In the genomic region with DNA sequence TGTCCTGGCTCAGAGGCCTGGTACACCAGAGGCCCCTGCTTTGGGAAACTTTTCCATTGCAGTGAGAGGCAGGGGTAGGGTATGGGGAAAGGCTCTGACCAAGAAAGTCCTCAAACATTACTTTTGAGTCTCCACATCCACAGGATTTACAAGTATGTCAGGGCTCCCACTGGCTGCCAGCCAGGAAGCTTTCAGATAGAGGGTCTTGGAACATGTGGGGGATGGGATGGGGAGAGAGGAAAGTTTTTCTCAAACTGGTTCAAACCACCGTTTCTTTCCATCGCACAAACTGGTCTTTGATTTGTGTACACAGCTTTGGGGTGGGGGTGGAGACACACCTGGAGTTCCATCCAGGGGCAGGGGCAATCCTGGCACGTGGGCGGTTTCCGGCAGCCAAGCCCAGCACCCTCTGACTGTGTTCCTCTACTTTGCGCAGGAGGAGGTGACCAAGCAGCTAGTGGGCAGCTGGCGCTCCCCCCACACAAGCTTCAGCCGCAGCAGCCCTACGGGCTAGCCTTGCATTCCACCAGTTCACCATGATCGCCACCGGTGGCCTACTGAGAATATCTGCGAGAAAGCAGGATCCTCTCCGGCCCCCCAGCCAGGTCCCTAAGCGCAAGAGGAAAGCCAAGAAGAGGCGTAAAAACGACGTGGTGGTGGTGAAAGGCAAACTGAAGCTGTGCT, we compare ENCODE assay signal across 9 mouse cellular contexts. TPM values are rescaled to one million over a fixed set of nuclear protein-coding genes. Genes with fewer than 3 reads are reported as not detected.
DNase-seq lines count a peak whose midpoint lies in the region; ATAC-seq and TF ChIP-seq lines count a peak whose summit lies in the region.
"Had no signal": no experiment of that assay in that cellular context is flagged by ENCODE, and none has a peak within 500 bp of the region (broad histone marks: within the 10 kb centered on the region; RNA-seq: fewer than 3 reads in every experiment).

No protein-coding gene starts in this region.

- TF ChIP-seq CTCF in left cerebral cortex, adult 2 months (IDR thresholded peaks at IDR 0.05), result no peak

- H3K9me3 ChIP-seq in embryonic facial prominence, embryonic 15.5 days (replicated peaks), result no peaks in the 10 kb centered on the region
- no peaks in the 10 kb centered on the region for H3K9me3 ChIP-seq in hindbrain, embryonic 10.5 days
- no peaks in the 10 kb centered on the region for H3K9me3 ChIP-seq in midbrain, embryonic 16.5 days (replicated peaks; ENCODE audit: control insufficient read depth, low read length, poor library complexity, severe bottlenecking)

- H3K27ac ChIP-seq in left cerebral cortex, adult 2 months, result peak overlapping the region; percentile 84
- H3K27ac ChIP-seq in embryonic facial prominence, embryonic 15.5 days (replicated peaks), result no peak overlapping the region
- no peak overlapping the region for H3K27ac ChIP-seq in hindbrain, embryonic 10.5 days
- no peak overlapping the region for H3K27ac ChIP-seq in midbrain, embryonic 16.5 days (ENCODE audit: low read length)

- H3K4me3 ChIP-seq in left cerebral cortex, adult 2 months, result peak overlapping the region; percentile 59
- H3K4me3 ChIP-seq in embryonic facial prominence, embryonic 15.5 days (replicated peaks), result peak overlapping the region; percentile 55; the same call in 1 of the 2 replicates
- peak overlapping the region; percentile 61; the same call in 1 of the 2 replicates for H3K4me3 ChIP-seq in hindbrain, embryonic 10.5 days
- peak overlapping the region; percentile 55 for H3K4me3 ChIP-seq in midbrain, embryonic 16.5 days (ENCODE audit: low read depth, low read length)

- H3K4me2 ChIP-seq in embryonic facial prominence, embryonic 15.5 days (replicated peaks), result peak overlapping the region; percentile 99
- H3K4me2 ChIP-seq in midbrain, embryonic 16.5 days (ENCODE audit: low read length), result peak overlapping the region; percentile 96

- intact Hi-C loops in left cerebral cortex, adult 2 months (cut with DNase I), result loop anchor here (2.0 to 5.0 kb wide), 2 partner anchors 68 to 81 kb away; no protein-coding TSS in a partner anchor

- WGBS in embryonic facial prominence, embryonic 15.5 days, result 19% methylated on average over 17 of the region's 17 CpGs
- WGBS in hindbrain, embryonic 10.5 days, result 13% methylated on average over 17 of the region's 17 CpGs
- WGBS in midbrain, embryonic 16.5 days, result 25% methylated on average over 17 of the region's 17 CpGs

- H3K9ac ChIP-seq in embryonic facial prominence, embryonic 15.5 days, result no peak overlapping the region
- H3K9ac ChIP-seq in midbrain, embryonic 16.5 days (ENCODE audit: low read depth, low read length), result no peak overlapping the region

- DNase-seq in left cerebral cortex, adult 2 months (ENCODE audit: extremely low spot score in 1 of 2, low spot score in 2 of 2), result peak in 1 of 2 experiments; percentile 25
- DNase-seq in left cerebral cortex, adult 8-10 months (ENCODE audit: low spot score in 2 of 2), result no peak
- DNase-seq in hindbrain, embryonic 10.5 days (ENCODE audit: low spot score), result no peak
- DNase-seq in layer of hippocampus, postnatal 36 days, result no peak
- no peak for DNase-seq in adrenal gland, postnatal 10 days

- peaks cover 40% of the 10 kb centered on the region for H3K4me1 ChIP-seq in embryonic facial prominence, embryonic 15.5 days
- H3K4me1 ChIP-seq in hindbrain, embryonic 10.5 days (replicated peaks), result peaks cover 41% of the 10 kb centered on the region
- peaks cover 31% of the 10 kb centered on the region for H3K4me1 ChIP-seq in midbrain, embryonic 16.5 days (ENCODE audit: control insufficient read depth, insufficient read depth, low read length)

- peaks cover 53% of the 10 kb centered on the region for H3K27me3 ChIP-seq in embryonic facial prominence, embryonic 15.5 days
- H3K27me3 ChIP-seq in hindbrain, embryonic 10.5 days (ENCODE audit: insufficient read depth, poor library complexity, severe bottlenecking), result peaks cover 87% of the 10 kb centered on the region
- H3K27me3 ChIP-seq in midbrain, embryonic 16.5 days (ENCODE audit: control insufficient read depth, insufficient read depth, low read depth, low read length), result peaks cover 5% of the 10 kb centered on the region

- no peaks in the 10 kb centered on the region for H3K36me3 ChIP-seq in embryonic facial prominence, embryonic 15.5 days
- H3K36me3 ChIP-seq in hindbrain, embryonic 10.5 days, result no peaks in the 10 kb centered on the region
- H3K36me3 ChIP-seq in midbrain, embryonic 16.5 days (ENCODE audit: control insufficient read depth, insufficient read depth, low read length), result no peaks in the 10 kb centered on the region

- ATAC-seq in embryonic facial prominence, embryonic 15.5 days (ENCODE audit: insufficient number of reproducible peaks, low FRiP score, low TSS enrichment, low read depth), result no peak
- ATAC-seq in midbrain, embryonic 16.5 days, result no peak
- ATAC-seq: inflammation-experienced regulatory T-cells, adult 6 months had no signal

RNA-seq across cellular contexts. Expression of a gene that starts 13.6 kb away (rescaled TPM):
- 10 to 100 TPM; 20.3 to 21.1 TPM for total RNA-seq in left cerebral cortex, adult 2 months (2021)
- 10 to 100 TPM; 12.5 to 16.0 (median 15.6) TPM for total RNA-seq in left cerebral cortex, adult 8-10 months (2022)
- polyA plus RNA-seq in embryonic facial prominence, embryonic 15.5 days (2015; fragmentation: Nextera tagmentation; extraction: Ambion mirVana), result 1.4 and 2.1 TPM in 2 replicates
- polyA plus RNA-seq in hindbrain, embryonic 10.5 days (2016; fragmentation: Nextera tagmentation; extraction: Ambion mirVana), result 1.7 and 2.6 TPM in 2 replicates
- 2.9 and 3.1 TPM in 2 replicates for polyA plus RNA-seq in midbrain, embryonic 16.5 days (2015; fragmentation: Nextera tagmentation; extraction: Ambion mirVana)
- total RNA-seq in layer of hippocampus, postnatal 36 days (2021), result 1 to 10 TPM; 7.2 to 8.3 TPM
- under 1 TPM; 0.78 to 0.94 TPM for total RNA-seq in adrenal gland, postnatal 10 days (2021)
- total RNA-seq: monocyte, adult 5-6 weeks had no signal
- polyA plus RNA-seq: inflammation-experienced regulatory T-cells, adult 6 months had no signal

Comparison
In these comparisons a context has a peak if more than half of its experiments do, and no peak if none do; other contexts are left out.
1. RNA of a gene that starts 13.6 kb away (total RNA-seq): 20.3 to 21.1 TPM in left cerebral cortex, adult 2 months, 12.5 to 16.0 TPM in left cerebral cortex, adult 8-10 months and 7.2 to 8.3 TPM in layer of hippocampus, postnatal 36 days; 0.78 to 0.94 TPM in adrenal gland, postnatal 10 days; every median in the first group is over 4 times any median in the second.
2. Peak in every context shown above with its lines, with median percentiles within 50 percentile points of each other: H3K4me3 ChIP-seq.